Mouse (Mus musculus) adrenal gland, adult 2 months (tissue): ENCODE results near the gene Cpne1. TPM values are rescaled to one million over a fixed set of nuclear protein-coding genes. Genes with fewer than 3 reads are reported as not detected.

Experiments used
- DNase-seq: peaks from one replicate; pipeline ENCODE4 v3.0.0; 2021
- polyA plus RNA-seq: library from polyadenylated mRNA; depleted of rRNA; stranded (reverse); fragments of >200 nt; gene quantifications from 2 replicates; pipeline ENCODE4 v1.2.3, GENCODE M21; 2012; rRNA removed
- total RNA-seq, 2 experiments: library from RNA; stranded (reverse); gene quantifications; 2 replicates each; pipeline ENCODE4 v1.2.3; 2021

The Cpne1 gene
- total and polyA plus RNA-seq, 3 experiments: 48.8 to 97.8 (median 53.9) TPM

DNA sequence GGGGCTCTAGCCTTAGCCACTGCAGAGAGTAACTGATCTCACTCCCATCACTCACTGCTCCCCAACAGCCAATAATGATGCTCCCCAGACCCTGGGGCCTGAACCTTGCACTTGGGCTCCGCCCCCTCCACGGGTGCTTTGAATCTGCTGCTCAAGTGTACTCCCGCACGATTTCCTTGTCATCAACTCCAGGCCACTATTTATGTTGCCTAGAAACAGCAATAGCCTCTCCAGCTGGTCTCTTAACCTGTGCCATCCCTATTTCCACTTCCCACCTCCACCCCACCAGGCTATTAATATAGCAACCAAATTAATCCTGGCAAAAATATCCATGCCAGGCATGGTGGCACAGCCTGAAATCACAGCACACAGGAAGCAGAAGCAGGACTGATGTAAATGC, 32.1 kb downstream of the Cpne1 start:
- no peak for DNase-seq

DNA sequence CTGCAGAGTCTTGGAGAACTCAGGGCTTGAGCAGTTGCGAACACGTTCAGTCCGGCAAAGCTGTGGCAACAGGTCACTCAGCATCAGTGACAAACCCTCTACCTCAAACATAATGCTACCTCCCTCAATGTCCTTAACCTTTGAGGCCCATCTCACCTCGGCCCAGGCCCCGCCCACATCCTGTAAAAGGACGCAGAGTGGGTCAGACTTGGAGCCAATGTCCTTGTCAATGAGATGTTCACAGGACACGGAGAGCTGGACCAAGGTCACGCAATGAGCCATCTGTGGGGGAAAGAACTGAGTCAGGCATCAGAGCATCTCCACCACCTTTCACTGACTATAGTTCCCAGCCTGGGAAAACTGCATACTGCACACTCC, 32.6 kb downstream of the Cpne1 start:
- peak; percentile 78 for DNase-seq

DNA sequence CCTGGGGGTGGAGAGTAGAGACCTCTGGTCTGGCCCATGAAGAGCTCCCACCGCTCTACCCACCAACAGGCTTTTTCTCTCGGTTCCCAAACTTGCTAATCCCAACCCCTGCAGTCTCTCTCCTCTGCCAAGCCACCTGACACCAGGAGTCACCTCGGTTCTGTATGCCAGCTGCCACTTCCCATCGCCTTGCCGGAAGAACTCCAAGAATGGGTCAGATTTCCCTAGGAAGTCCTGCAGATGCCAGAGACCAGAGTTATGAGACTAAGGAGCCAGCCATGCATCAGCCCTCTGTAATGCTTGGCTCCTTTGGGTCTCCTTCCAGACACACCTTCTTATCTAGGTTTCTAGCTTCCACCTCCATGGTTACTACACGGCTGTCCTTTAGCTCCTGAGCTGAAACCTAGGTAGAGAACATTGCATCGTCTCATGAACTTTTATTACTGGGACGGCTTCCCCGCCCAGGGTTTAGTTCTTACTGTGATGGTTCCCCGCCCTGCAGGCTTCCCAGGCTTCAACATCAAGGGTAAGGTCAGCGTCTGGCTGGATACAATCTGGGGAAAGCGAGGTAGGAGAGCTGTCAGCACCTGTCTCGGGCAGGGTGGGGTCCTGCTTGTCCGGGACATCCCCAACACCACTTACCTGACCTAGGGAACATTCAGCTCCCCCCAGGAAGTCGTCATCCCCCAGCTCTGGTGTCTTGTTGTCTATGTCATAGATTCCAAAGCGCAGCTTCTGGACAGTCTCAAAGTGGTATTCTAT, 33.2 kb downstream of the Cpne1 start:
- DNase-seq: no peak

DNA sequence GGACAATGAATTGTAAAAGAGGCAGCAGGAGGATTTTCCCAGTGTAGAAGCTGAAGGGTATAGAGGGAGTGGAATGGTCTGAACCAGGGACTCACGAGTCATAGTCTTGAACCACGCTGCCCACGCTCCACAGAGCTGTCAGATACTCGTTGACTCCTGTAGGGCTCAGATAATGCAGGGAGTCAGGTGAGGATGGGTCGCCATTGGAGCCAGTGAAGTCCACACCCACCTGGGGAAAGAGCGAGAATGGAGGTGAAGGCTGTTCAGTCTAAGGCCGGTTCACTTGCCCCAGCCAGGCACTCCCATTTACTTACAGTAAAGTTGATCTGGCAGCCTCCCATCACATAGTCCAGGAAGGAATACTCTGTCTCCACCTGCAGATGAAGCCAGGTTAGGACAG, 34.3 kb downstream of the Cpne1 start:
- DNase-seq: no peak

DNA sequence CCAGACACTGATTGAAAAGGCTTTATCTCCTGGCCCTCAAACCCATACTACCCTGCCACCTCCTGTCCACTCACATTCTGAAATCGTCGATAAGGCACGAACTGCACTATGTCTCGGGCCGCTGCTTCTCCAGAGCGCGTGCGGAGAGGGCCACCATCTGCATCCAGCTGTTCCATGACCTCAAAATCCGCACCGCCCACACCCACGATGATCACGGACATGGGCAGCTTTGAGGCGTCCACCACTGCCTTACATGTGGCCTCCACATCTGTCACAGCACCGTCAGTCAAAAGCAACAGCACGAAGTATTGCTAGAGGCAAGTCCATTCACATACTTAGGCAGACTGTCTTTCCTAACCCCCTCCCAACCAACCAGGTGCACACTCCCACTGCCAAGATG, 38.0 kb downstream of the Cpne1 start:
- DNase-seq: no peak

DNA sequence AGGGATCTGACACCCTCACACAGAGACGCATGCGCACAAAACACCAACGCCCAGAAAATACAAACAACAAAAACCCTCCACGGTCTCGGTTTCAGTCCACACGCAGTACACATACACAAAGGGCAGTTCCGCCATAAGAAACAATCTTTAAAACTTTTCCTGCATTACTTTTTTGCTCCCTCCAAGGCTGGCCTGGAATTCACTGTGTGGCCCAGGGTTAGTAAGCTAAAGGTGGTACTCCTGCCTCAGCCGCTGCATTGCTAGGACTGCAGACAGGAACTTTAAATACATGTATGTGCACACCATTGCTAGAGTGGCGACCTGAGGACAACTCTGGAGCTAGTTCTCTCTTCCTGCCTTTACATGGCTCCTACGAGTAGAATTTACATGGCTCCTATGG, 40.5 kb downstream of the Cpne1 start:
- DNase-seq: no peak

DNA sequence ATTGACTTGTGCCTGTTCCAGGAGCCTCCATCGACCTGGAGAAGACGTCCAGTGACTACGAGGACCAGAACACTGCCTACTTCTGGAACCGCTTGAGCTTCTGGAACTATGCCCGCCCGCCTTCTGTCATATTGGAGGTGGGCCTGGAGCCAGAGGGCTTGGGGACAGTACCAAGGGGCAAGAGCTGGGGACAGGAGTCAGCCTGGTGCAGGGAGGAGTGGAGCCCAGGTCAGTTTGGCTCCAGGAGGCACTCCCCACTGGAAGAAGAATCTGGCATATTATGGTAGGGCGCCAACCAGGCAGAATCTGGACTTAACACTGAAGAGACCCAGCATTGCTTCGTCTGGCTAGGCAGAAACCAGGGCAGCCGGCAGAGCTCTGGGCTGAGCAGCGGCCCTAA, 43.8 kb downstream of the Cpne1 start:
- DNase-seq: no peak

DNA sequence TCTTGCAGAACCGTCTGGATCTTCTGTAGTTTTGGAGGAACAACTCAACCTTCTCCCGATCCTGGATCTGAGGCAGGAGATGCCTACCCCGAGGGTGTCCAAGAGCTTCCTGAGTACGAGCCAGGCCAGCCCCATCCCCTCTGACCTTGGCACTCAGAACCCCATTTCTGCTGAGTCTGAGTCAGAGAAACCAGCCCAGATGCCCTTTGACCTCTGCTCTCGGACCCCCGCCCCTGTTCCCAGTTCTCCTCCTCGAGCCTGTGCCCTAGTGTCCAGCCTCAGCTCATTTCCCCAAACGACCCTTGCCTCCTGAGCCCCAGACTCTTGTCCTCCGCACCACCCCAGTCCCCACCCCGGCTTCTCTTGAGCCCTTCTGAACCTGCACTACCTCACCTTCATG, 45.6 kb downstream of the Cpne1 start:
- DNase-seq: peak; percentile 18

DNA sequence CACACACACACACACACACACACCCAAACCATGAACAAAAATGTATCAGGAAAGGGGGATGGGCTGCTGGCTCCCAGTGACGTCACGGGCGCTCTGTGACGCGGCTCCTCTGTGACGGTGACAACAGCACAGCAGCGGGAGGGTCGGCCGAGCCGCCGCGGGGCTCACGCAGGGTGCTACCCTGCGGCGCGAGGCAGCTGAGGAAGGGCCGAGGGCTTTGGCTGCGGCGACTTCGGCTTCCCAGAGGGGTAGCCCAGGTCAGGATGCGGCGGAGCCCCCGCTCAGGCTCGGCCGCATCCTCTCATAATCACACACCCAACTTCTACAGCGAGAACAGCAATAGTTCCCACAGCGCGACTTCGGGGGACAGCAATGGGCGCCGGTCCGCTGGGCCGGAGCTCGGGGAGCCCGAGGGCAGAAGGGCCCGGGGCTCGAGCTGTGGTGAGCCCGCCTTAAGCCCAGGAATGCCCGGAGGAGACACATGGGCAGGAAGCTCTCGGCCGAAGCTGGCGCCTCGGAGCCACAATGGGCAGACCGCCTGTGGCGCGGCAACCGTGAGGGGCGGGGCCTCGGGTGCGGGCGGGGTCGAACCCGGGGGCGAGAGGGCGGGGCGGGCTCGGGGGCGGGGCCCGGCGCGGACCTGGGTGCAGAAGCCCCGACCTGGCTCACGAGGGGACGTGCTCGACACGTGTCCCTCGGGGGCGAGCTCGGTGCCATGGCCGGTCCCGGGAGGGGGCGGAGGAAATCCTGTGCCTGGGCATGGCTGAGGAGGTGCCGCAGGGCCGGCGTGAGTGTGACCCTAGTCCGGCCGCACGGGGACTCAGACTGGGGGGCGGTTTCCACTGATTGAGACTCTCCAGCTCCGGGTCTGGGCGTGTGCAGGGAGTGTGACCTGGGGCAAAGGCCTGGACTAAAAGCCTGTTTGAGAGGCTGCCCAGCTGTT, 46.4 kb downstream of the Cpne1 start, which contains the start of gene Spag4:
Gene Spag4, plus strand, starts transcription at position 77 of the 943 bp plus-strand sequence.
- peak; percentile 91 for DNase-seq

DNA sequence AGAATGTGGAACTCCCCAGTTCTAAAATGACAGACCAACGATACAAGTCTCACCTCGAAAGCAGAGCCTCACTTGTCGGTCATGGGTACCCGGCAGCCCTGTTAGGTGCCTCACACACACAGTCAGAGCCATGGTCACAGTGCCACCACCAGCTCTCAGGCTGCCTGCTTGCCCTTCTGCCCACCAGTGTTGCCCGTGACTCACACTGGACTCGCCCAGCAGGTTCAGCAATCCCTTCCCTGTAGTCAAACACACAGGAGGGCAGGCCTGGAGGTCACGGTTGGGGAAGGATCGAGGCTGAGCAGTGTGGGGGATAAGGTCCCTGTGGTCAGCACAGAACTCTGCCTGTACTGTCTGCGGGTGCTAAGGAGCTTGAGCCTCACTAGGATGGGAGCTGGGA, 58.9 kb downstream of the Cpne1 start, which contains the start of gene Fer1l4:
Gene Fer1l4, minus strand, starts transcription at position 132 of the 400 bp plus-strand sequence.
- no peak for DNase-seq

DNA sequence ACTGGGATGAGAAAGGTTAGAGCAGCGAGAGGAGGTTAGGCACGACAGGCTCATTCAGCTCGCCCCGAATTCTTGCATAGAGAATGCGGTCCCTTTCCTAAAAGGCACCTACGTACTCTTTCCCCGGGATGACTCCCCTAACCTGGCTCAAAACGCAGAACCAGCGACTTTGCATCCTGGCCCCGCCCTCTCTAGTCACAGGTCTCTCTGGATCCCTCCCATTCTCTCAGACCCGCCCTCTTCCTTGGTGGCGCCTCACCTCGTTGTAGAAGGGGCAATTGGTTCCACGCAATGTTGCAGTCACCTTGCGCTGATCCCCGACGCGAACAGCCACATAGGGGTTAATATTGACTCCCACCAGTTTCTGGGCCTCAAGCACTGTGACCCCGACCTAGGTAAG, 63.8 kb downstream of the Cpne1 start:
- DNase-seq: no peak

DNA sequence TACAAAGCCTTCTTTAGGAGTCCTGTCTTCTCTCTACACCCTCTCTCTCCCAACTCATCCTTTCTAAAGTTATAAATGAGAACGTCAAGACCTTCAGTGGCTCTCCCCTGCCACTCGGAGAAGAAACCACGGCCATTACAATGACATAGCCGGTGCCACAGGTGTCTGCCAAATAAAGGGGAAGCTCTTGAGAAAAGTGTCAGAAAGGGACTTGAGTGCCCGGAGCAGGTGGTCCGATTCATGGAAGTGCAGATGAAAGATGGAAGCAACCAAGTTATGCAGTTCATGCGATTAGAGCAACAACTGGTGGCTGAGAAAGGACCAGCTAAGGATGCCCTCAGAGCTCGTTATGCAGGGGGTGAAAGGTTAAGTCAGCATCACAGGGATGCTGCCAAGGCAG, 68.9 kb downstream of the Cpne1 start:
- DNase-seq: no peak

DNA sequence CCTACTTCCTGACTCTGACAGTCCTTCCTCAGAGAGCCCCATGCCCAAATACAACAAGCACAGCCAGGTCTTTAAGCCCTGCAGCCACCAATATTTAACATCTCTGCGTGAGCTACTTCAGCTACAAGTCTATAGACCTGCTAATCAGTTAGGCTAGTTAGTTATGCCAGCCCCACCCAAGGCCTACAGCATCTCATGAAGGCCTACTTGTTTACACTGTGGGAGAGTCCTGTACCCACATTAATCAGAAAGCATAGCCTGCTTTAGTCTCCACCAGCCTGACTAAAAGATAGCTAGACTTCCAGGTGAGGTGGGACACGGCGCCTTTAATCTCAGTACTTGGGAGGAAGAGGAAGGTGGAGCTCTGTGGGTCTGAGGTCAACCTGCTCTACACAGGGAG, 72.4 kb downstream of the Cpne1 start:
- no peak for DNase-seq

DNA sequence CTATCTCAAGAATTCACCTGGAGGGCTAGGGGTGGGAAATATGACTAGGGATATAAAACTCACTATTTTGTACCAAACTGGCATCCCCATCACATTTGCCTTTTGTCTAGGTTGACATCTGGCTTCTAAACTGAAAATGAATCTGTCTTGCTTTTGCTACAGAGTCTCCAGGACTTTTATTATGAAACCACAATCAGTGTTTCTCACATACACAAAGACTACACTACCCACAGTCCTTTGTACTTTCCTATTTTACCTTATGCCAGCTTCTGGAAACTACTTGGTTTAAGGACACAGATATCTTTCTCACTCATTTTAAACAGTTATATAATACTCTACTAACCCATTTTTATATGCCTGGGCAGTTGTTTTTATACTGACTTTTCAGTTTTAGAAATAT, 86.3 kb downstream of the Cpne1 start:
- no peak for DNase-seq

Other genes with a start within 250 kb of the Cpne1 start
- 100 to 1,000 TPM; 103 to 138 TPM for gene Uqcc1, start 181.7 kb downstream of the Cpne1 start, total RNA-seq
- 20.3 and 25.0 TPM in 2 replicates for gene Uqcc1, start 181.7 kb downstream of the Cpne1 start, polyA plus RNA-seq
- not detected for gene Gm15557, start 171.2 kb downstream of the Cpne1 start, total RNA-seq
- not detected in 2 replicates for gene Gm15557, start 171.2 kb downstream of the Cpne1 start, polyA plus RNA-seq
- gene Gdf5, start 166.6 kb downstream of the Cpne1 start, total RNA-seq: 1 to 10 TPM in 1 of 2 experiments, under 1 TPM in 1; 0.14 to 1.7 TPM
- gene Gdf5, start 166.6 kb downstream of the Cpne1 start, polyA plus RNA-seq: 0.31 and 0.39 TPM in 2 replicates
- 10 to 100 TPM in 1 of 2 experiments, 1 to 10 TPM in 1; 6.1 to 11.9 TPM for gene Cep250, start 155.5 kb downstream of the Cpne1 start, total RNA-seq
- 5.2 and 9.4 TPM in 2 replicates for gene Cep250, start 155.5 kb downstream of the Cpne1 start, polyA plus RNA-seq
- 1 to 10 TPM; 2.7 to 2.8 TPM for gene 6430550D23Rik, start 104.0 kb downstream of the Cpne1 start, total RNA-seq
- gene 6430550D23Rik, start 104.0 kb downstream of the Cpne1 start, polyA plus RNA-seq: 1.9 and 2.6 TPM in 2 replicates
- gene Ergic3, start 103.9 kb downstream of the Cpne1 start, total RNA-seq: 100 to 1,000 TPM; 237 to 261 TPM
- 260 and 283 TPM in 2 replicates for gene Ergic3, start 103.9 kb downstream of the Cpne1 start, polyA plus RNA-seq
- not detected for gene Fer1l4, start 59.0 kb downstream of the Cpne1 start, total RNA-seq
- not detected in 2 replicates for gene Fer1l4, start 59.0 kb downstream of the Cpne1 start, polyA plus RNA-seq
- gene Spag4, start 46.8 kb downstream of the Cpne1 start, total RNA-seq: 1 to 10 TPM; 3.7 to 4.9 TPM
- gene Spag4, start 46.8 kb downstream of the Cpne1 start, polyA plus RNA-seq: 2.3 and 3.8 TPM in 2 replicates
- gene Rbm12, start within 50 bp of the Cpne1 start, total RNA-seq: 10 to 100 TPM; 16.6 to 28.1 TPM
- 2.4 and 4.8 TPM in 2 replicates for gene Rbm12, start within 50 bp of the Cpne1 start, polyA plus RNA-seq
- gene Gm28036, start 15.1 kb upstream of the Cpne1 start, total RNA-seq: 10 to 100 TPM; 14.6 to 21.1 TPM
- gene Gm28036, start 15.1 kb upstream of the Cpne1 start, polyA plus RNA-seq: 2.3 and 3.4 TPM in 2 replicates
- 100 to 1,000 TPM; 233 to 376 TPM for gene Romo1, start 32.1 kb upstream of the Cpne1 start, total RNA-seq
- gene Romo1, start 32.1 kb upstream of the Cpne1 start, polyA plus RNA-seq: 407 and 417 TPM in 2 replicates
- 10 to 100 TPM; 76.7 to 90.3 TPM for gene Nfs1, start 32.2 kb upstream of the Cpne1 start, total RNA-seq
- 123 and 134 TPM in 2 replicates for gene Nfs1, start 32.2 kb upstream of the Cpne1 start, polyA plus RNA-seq
- gene Rbm39, start 68.3 kb upstream of the Cpne1 start, total RNA-seq: 100 to 1,000 TPM; 269 to 386 TPM
- 89.7 and 94.8 TPM in 2 replicates for gene Rbm39, start 68.3 kb upstream of the Cpne1 start, polyA plus RNA-seq
- gene Phf20, start 84.5 kb upstream of the Cpne1 start, total RNA-seq: 10 to 100 TPM; 37.8 to 44.5 TPM
- 18.1 and 18.8 TPM in 2 replicates for gene Phf20, start 84.5 kb upstream of the Cpne1 start, polyA plus RNA-seq
- gene Cnbd2, start 200.3 kb upstream of the Cpne1 start, total RNA-seq: 1 to 10 TPM; 1.7 to 2.2 TPM
- gene Cnbd2, start 200.3 kb upstream of the Cpne1 start, polyA plus RNA-seq: 0.59 and 0.65 TPM in 2 replicates
- gene Scand1, start 200.7 kb upstream of the Cpne1 start, total RNA-seq: 100 to 1,000 TPM; 106 to 129 TPM
- 580 and 627 TPM in 2 replicates for gene Scand1, start 200.7 kb upstream of the Cpne1 start, polyA plus RNA-seq